Mouse (Mus musculus) mature B cell (primary cell): ENCODE results near the gene Smim5.
"Not testable (repeated sequence)": the region's sequence is repeated elsewhere in the genome, so short reads cannot be mapped to it uniquely, and the experiment has no call there.

Experiments used
- in situ Hi-C: fragments of 300-500 bp; cut with MboI; formaldehyde crosslinking; loops from 2 replicates; pipeline ENCODE4 v1.14.3; 2019

The Smim5 gene

DNA sequence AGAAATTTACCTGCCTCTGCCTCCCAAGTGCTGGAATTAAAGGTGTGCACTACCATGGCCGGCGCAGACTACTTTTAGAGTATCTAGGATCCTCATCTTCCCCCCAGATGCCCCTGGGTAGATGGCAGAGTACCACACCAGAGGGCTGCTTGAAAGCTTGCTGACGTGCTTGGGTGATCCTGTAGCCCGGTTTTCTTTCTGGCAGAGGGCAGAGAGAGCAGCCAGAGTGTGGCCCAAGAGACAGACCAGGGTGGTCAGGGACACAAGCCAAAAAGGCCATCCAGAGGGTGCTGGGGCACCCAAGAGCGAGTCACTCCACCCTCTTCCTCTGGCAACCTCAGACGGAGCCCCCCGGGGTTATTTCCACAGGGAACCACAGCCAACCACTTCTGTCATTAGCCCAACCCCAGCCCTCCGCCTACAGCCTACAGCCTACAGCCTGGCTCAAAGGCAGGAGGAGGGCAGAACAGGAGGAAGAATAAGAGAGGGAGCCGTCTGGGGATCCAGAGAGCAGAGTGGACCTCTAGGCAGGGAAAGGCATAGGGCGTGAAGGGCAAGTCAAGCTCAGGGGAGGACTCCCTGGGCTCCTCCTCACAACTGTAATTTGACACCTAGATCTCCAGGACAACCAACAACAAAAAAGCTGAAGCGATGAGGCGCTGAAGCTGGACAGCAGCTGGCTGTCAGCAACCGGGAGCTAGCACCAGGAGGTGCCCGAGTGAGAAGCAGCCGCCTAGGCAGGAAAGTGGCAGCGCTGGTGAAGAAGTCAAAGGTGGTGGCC, at the start of gene Smim5:
Gene Smim5, plus strand, starts transcription at position 481 of the 781 bp plus-strand sequence.
- in situ Hi-C loops: no loop called here

DNA sequence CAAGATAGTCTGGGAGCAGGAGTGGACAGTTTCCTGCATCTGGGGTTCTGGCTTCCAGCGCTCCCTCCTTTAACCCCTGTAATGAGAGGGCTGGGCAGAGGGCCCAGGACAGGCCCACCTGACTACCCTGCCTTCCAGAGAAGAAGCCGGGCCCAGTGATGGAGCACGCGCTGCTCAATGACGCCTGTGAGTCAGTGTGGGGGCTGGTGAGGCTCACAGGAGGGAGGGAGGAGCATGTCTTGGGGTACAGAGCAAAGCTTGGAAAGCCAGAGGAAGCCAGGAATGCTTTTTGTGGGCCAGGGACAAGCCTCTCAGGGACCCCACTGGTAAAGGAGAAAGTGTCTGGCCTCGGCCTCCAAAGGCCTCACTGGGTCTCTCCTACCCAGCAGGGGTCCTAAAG, 45.1 kb upstream of the Smim5 start:
- in situ Hi-C loops: no loop called here

DNA sequence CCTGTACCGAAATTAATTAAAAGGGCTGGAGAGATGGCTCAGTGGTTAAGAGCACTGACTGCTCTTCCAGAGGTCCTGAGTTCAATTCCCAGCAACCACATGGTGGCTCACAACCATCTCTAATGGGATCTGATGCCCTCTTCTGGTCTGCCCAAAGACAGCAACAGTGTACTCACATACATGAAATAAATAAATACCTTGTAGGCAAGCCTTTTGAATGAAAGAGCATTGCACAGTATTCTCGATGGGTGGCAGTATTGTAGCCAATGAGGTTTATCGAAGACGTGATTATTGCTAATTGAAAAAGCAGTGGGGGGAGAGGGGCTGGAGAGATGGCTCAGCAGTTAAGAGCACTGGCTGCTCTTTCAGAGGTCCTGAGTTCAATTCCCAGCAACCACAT, 42.6 kb upstream of the Smim5 start:
- in situ Hi-C loops: not testable (repeated sequence)

DNA sequence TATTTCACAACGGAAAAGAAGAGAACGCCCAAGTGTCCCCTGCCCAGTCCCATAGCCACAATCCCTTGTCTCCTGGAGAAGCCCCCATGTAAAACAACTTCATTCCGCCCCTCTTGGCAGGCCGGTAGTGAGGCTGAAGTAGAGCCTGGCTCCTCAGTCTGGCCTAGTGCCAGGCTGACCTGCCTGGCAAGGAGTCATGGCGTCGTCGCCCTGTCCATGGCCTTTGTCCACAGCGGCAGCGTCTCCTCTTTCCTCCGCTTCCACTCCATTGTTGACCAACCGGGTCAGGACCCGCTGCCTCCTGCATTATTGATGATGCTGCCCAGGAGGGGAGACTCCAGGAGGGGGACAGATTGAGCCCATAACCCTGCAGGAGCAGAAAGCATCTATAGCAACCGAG, 41.8 kb upstream of the Smim5 start:
- in situ Hi-C loops: no loop called here

DNA sequence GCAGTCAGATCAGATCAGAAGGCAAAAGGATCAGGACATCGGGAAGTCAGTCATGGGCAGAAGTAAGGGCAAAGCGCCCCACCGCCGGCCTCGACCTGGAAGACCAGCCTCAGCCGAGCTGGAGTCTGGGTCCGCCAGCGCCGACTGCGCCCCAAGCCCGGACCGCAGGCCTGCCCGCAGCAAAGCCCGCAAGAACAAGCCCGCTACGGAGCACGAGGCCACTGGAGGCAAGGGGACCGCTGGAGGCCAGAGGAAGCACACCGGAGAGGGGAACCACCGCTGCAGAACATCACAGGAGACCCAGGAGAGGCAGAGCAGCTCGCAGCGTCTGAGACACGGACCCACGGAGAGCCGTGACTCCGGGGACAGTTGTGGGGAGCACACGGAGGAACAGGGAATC, 41.4 kb upstream of the Smim5 start, which contains the start of gene Myo15b:
Gene Myo15b, plus strand, starts transcription at position 53 of the 400 bp plus-strand sequence.
- in situ Hi-C loops: no loop called here

DNA sequence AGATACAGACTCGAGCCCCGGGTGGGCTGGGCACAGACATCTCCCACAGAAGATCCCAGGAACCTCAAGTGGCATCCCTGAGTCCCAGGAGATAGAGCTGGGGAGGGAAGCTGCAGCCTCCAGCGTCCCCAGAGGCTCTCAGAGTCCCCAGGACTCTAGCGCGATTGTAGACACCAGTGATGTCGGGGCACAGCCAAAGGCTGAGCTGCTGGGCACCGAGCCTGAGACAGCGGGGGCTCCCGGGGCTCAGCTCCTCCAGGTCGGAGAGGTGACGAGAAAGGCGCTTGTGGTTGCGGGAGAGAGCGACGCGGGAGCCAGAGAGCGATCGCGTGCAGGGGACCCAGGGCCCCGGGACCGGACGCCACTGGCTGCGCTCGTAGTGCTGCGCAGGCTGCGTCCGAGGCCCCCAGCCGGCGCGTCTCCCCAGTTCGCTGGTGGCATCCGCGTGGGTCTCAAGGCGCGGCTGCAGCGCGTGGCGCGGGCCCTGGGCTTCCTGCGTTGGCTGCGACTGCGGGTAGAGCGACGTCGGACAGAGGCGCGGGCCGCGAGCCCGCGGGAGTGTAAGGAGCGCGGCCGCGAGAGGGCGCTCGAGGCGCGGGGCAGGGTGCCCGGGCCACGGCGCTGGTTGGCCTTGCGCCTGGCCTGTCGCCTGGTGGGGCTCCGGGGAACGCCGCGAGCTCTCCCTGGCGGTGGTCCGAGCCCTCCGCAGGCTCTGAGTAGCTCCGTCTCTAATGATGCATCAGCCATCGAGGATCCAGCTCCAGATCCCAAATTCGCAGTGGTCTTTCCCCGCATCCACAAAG, 40.4 kb upstream of the Smim5 start:
- in situ Hi-C loops: no loop called here

DNA sequence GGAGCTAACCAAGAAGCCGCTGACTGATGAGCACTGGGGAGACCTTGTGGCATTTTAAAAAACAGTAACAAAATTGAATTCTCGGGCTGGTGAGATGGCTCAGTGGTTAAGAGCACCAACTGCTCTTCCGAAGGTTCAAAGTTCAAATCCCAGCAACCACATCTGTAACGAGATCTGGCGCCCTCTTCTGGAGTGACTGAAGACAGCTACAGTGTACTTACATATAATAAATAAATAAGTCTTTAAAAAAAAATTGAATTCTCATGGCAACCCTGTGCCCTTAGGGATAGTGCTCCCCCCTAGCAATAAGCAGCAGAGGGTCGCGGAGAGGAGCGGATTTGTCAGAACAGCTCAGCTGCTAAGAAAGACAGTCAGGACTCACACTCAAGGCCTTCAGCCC, 35.9 kb upstream of the Smim5 start:
- in situ Hi-C loops: no loop called here

DNA sequence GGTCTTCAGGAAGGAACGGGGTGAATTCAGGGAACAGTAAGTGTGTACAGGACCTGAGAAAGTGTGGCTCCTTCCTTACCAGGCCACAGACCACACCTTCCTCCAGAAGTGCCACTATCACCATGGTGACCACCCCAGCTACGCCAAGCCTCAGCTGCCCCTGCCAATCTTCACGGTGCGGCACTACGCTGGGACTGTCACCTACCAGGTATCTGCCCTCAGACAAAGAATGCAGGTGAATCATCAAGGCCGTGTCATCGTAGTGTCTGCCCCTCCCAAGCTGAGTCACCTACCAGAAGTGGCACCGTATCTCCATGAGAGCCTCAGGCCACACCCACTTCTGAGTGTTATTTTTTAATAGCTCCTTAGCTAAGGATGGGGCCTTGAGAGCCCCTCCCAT, 30.4 kb upstream of the Smim5 start:
- in situ Hi-C loops: no loop called here

DNA sequence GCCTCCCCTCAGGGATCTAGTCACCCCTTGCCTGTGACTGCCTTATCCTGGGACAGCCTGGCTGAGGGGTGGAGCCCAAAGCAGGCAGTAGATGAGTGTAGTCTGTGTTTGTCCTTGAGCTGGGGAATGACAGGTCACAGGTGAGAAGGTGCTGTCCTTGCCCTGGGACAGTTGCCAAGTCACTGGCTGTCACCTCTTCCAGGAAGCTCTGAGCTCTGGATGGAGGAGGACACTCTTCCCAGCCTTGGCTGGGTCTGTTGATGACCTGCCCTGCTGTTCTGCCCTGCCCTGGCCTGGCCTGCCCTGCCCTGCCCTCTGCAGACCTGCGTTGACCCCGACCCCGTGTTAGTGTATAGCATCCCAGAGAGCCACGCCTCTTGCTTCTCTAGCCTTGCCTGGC, 27.3 kb upstream of the Smim5 start:
- in situ Hi-C loops: no loop called here

DNA sequence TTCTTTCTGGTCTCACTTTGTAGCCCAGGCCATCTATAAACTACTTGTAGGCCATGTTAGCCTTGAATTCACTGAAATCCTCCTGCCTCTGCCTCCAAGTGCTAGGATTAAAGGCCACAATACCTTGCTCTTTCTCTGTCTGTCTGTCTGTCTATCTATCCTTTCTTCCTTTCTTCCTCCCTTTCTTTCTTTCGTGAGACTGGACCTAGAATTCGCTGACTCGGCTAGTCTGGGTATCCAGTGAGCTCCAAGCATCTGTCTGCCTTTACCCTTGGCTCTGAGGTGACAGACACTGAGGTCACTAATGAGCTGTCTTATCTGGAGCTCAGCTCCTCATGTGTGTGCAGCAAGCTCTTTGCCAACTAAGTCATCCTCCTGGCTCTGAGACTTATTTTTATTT, 23.8 kb upstream of the Smim5 start:
- in situ Hi-C loops: no loop called here

DNA sequence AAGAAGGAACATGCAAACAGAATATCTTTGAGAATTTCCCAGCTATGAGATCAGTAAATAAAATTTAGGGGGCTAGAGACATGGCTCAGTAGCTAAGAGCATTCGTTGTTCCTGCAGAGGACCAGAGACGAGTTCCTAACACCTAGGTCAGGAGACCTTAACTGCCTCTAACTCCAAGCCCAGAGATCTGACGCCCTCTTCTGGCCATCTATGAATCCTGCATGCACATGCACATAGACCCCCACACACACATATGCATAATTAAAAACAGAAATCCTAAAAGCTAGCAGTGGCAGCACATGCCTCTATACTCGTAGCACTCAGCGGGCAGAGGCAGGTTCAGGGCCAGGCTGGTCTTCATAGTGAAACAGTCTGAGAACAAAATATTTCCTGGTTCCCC, 23.3 kb upstream of the Smim5 start:
- in situ Hi-C loops: no loop called here

DNA sequence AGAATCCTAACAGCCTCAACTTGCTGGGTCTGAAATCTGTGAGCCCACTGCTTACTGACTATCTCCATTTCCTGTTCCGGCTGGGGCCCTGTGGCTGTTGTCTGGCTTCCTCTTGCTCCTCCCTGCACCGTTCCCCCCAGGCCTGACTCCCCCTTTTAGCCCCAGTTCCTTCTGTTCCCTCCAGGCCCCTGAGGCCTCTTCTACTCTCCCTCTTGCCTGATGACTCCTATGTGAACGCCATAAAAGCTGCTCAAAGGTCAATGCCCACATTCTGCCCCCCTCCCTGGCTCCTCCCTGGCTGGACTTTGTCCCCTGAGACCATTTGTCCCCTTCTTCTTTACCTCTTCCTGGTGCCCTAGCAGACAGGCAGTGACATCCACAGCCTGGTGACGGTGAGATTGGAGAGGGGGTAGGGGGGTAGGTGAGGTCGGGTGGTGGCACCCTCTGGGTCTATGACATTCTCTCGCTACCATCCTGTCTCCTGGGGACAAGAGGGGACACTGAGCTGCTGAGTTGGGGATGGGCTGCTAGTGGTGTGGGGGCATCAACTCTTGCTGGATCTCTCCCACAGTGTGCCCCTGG, 22.5 kb upstream of the Smim5 start:
- in situ Hi-C loops: no loop called here

DNA sequence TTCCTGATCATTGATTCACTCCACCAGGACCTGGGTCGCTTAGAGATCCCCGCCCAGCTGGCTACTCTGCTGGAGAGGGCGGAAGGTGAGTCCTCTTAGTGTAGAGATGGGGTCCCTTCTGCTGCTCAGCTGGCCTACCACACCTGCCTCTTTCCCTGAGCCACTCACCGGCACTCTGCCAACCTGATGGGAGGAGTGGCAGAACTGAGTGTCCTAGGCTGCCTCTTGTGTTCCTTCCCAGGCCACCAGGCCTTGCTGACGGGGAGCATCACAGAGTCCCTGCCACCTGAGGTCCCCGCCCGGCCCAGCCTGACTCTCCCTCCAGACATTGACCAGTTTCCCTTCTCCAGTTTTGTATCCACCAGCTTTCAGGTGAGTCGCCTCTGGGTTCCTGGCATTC, 21.7 kb upstream of the Smim5 start:
- in situ Hi-C loops: no loop called here

DNA sequence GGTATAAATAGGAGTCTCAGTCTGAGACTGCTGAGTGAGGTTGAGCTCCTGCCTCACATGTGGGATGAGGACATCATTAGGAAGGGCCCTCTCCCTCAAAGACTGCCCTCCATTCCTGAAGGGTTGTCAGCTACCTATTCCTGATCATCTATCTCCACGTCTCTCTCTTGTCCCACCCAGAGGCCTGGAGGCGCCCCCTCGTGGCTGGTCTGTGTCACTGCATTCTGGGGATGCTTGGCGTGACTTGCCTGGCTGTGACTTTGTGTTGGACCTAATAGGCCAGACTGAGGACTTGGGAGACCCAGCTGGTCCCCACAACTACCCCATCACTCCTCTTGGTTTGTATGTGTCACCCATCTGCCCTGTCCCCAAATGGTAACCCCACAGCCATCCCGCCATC, 18.8 kb upstream of the Smim5 start:
- in situ Hi-C loops: no loop called here

DNA sequence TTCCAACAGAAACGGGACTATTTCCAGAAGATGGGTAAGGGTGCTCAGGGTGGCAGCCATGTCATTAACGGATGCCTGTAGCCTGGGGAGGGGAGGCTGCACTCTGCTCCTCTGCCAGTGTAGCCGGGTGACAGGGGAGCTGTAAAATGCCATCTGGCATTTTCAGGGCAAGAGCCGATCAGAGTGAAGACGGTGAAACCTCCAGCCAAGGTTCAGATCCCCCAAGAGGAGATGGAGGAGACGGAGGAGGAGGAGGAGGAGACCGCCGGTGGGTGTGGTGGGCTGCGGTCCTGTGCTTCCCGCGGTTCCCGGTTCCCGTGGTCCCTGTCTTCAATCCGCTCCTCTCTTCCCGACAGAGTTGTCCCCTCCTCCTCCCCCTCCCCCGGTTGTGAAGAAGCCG, 16.5 kb upstream of the Smim5 start:
- in situ Hi-C loops: no loop called here

DNA sequence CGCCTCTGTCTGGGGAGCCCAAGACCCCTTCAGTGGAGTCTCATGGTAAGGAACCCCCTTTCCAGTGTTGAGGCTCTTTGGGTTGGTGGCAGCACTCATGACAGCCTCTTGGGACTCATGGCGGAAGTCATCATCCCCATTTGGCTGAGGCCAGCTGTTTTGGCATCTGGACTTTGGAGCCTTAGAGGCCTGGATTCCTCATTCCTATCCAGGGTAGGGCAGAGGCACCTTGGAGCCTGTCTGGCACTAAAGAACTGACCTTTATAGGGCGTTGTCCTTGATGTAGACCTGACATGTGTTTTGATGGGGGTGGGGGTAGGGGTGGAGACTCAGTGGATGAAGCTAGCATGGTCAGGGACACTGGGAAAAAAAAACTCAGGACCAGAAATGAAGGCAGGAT, 15.4 kb upstream of the Smim5 start:
- in situ Hi-C loops: no loop called here

DNA sequence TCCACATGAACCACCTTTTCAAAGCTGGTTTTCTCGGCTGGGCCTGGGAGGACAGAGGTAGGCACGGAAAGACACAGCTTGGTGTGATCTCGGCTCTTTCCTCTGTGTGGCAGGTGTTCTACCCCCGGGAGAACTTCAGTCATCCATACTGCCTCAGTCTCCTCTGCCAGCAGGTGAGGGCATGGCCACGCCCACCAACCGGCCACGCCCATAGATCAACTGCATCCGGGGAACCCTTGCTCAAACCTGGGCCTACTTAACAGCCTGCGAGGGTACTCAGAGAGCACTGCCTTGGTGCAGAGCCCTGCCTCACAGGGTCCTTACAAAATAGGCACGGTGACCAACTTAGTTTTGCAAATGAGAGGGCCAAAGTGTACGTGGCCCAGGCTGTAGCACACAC, 14.5 kb upstream of the Smim5 start:
- in situ Hi-C loops: no loop called here

DNA sequence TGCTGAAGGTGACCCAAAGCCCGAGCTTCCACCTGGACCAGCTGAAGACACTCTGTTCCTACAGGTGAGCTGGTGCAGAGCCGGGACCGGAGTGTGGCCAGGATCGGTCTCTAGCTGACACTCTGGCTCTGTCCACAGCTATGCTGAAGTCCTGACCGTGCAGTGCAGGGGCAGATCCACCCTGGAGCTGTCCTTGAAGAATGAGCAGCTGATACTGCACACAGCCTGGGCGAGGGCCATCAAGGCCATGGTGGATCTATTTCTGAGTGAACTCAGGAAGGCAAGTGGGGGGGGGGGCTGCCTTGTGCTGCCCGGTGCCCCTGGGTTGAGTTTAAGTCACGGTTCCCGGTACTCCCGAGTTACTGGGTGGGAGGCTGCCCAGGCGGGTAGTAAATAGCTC, 13.3 kb upstream of the Smim5 start:
- in situ Hi-C loops: no loop called here

DNA sequence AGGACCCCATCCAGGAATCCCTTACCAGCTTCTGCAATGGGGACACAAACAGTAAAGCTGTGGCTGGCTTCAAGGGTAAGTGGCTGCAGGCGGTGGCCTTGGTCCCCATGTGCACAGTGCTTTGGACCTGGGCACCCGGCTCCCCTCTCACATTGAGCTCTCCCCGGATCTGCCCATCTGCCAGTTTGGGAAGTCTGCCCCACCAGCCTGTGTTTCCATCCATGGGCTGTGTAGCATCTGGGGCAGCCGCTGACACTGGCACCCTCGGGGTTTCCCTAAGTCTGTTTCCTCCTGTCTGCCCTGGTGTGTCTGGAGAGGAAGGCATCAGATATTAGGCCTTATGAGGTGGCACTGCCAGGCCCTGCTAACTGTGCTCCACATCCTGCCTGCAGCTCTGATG, 11.7 kb upstream of the Smim5 start:
- in situ Hi-C loops: no loop called here

DNA sequence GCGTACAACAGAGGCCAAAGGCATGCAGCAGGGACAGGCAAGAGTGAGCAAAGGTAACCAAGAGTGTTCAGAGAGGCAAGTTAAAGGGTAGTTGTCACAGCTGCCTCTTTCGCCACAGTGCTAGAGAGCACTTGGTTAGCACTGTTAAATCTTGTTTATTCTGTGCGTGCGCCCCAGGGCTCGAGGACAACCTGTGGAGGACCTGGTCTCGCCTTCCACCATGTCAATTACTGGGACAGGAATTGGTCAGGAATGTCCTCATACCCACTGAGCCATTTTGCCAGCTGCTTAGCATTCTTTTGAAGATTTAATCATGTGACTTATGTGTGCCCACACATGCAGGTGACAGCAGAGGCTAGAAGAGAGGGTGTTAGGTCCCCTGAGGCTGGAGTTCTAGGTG, 10.6 kb upstream of the Smim5 start:
- in situ Hi-C loops: no loop called here

DNA sequence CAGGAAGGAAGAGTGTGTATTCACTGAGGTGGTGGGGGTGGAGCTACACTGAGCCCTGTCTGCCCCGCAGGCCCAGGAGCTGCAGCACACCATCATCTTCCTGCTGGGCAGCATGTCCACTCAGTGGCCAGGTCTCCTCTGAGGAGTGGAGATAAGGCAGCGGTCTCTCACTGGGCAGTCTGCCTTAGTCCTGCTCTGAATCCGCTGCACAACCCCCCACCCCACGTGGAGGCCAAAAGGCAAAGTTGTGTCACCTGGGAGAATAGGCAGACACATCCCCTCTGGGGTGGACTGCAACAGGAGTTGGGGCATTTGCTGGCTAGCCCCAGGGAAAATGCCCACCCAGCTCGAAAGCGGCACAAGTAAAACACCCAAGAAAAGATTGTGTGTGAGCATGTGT, 7.6 kb upstream of the Smim5 start:
- in situ Hi-C loops: no loop called here

DNA sequence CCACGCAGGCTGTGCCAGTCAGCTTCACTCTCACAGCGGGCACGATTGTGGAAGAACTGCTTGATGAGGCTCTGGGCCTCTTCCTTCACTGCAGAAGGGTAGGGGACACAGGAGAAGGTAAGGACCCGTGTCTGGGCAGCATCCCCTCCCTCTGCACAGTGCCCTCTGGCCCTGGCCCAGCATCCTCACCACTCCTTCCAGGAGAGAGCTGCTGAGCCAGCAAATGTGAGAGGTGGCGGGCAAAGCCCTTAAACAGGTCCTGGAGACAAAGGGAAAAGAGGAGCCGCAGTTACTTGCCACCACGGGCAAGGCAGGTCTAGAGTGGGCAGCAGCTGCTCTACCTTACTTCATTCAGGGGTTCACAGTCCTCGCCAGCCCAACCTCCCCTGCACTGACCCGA, 6.7 kb upstream of the Smim5 start:
- in situ Hi-C loops: no loop called here
